Mouse (Mus musculus) lung, embryonic 14.5 days (tissue): Measurements from ENCODE around the gene Unc5c. TPM values are rescaled to one million over a fixed set of nuclear protein-coding genes. Genes with fewer than 3 reads are reported as not detected.

Experiments
- ATAC-seq: fragments of 200-750 bp; cut with Nextera tagmentation; 2 replicates; pipeline ENCODE4 v1.8.0; 2017; ENCODE audit warnings: mild to moderate bottlenecking, moderate TSS enrichment, moderate library complexity; ENCODE audit not compliant: insufficient read depth
- DNase-seq: peaks from one replicate; pipeline ENCODE4 v3.0.0-alpha.2; 2015
- H3K27ac ChIP-seq: fragments of 300-500 bp; sonication (generic); 2 replicates; pipeline ENCODE4 v1.5.1; 2014; ENCODE audit warnings: low read depth, mild to moderate bottlenecking, moderate library complexity
- H3K27me3 ChIP-seq: fragments of 300-500 bp; sonication (generic); 2 replicates; pipeline ENCODE4 v1.6.1; 2014; ENCODE audit warnings: low read length, control low read depth; ENCODE audit not compliant: insufficient read depth
- H3K36me3 ChIP-seq: fragments of 300-500 bp; sonication (generic); 2 replicates; pipeline ENCODE4 v1.6.1; 2014; ENCODE audit warnings: control low read depth; ENCODE audit not compliant: insufficient read depth
- H3K4me1 ChIP-seq: fragments of 300-500 bp; sonication (generic); 2 replicates; pipeline ENCODE4 v1.6.1; 2014; ENCODE audit warnings: antibody characterized with exemption, control low read depth; ENCODE audit not compliant: insufficient read depth
- H3K4me2 ChIP-seq: fragments of 300-500 bp; sonication (generic); 2 replicates; pipeline ENCODE4 v1.6.1; 2014; ENCODE audit warnings: mild to moderate bottlenecking
- H3K4me3 ChIP-seq: fragments of 300-500 bp; sonication (generic); 2 replicates; pipeline ENCODE4 v1.5.1; 2014; ENCODE audit warnings: low read depth, low read length
- H3K9ac ChIP-seq: fragments of 300-500 bp; sonication (generic); 2 replicates; pipeline ENCODE4 v1.6.1; 2014
- H3K9me3 ChIP-seq: fragments of 300-500 bp; sonication (generic); 2 replicates; pipeline ENCODE4 v1.6.1; 2016; ENCODE audit warnings: low read depth, low read length, control low read depth
- CTCF ChIP-seq: IDR thresholded peaks from 2 replicates; pipeline ENCODE4 v1.5.1; 2016; ENCODE audit warnings: antibody characterized with exemption, low read depth
- WGBS: fragments of 180-500 bp; shearing (Covaris S2); extraction: QIAGEN DNeasy Blood & Tissue Kit; methylation state at CpG from one replicate; pipeline ENCODE4 v1.1.7; 2014; 5-methylcytosine and 5-hydroxymethylcytosine counted together
- polyA plus RNA-seq: library from polyadenylated mRNA; unstranded; fragments of >200 nt; fragmentation: Nextera tagmentation; extraction: Ambion mirVana; gene quantifications from 2 replicates; pipeline ENCODE4 v1.2.1, GENCODE M21; 2014

Gene Unc5c
- polyA plus RNA-seq, 1 experiment from 2014 or later: 32.3 TPM

DNA sequence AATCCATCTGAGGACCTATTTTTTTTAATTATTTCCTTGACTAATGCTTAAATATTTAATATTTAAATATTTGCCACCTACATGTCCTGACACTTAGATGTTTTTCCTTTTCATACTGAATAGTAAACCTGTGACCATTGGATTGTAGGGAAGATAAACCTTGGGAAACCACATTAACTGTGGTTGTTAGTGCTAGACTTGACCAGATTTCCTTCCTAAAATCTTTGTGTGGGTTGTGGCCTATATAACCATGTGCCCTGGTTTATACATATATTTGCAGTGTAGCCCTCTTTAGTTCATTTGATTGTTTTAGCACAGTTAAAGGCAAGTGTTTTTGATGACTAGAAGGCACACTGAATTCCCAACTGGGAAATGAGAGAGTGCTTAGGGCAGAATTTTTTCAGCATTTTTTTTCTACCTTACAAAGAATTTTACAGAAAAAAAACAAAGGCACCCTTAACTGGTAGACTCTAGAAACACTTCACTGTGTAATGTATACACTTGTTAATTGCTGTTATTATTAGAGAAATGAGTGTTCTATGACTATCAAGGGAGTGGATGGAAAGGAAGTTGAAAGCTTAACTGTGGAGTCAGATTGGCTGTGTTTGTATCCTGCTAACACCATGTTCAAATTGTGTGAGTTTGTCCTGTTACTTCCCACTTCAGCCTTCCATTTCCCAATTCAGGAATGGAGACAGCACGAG, 162.1 kb downstream of the Unc5c start:
- H3K36me3 ChIP-seq: no peaks in the 10 kb centered on the region
- ATAC-seq (no peak), DNase-seq (no peak)
- H3K9me3 ChIP-seq: no peaks in the 10 kb centered on the region
- WGBS: 57% methylated on average over 1 of the region's 1 CpGs
- no peaks in the 10 kb centered on the region; the same call in 1 of the 2 replicates for H3K4me1 ChIP-seq
- no peaks in the 10 kb centered on the region for H3K27me3 ChIP-seq
- no peak overlapping the region for H3K27ac ChIP-seq
- H3K4me2 ChIP-seq: no peak overlapping the region
- no peak overlapping the region for H3K4me3 ChIP-seq
- H3K9ac ChIP-seq: no peak overlapping the region
- TF ChIP-seq CTCF: no peak

DNA sequence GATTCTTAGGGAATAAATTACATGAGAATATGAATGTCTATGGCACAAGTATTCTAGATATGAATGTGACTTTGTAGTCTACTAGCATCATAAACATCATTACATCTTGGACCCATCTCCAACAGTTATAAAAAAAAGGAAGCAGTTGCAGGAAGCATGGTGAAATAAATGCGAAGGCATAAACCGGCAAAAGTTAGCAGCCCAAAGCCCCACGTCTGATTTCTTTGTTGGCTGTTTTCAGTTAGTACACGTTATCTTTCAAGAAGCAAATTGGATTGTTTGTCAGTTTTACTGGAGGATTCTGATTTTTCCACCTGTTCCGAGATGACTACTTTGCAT, 162.6 kb downstream of the Unc5c start:
- no peaks in the 10 kb centered on the region for H3K9me3 ChIP-seq
- no peak overlapping the region for H3K9ac ChIP-seq
- ATAC-seq (no peak), DNase-seq (no peak)
- TF ChIP-seq CTCF: no peak
- no peak overlapping the region for H3K4me2 ChIP-seq
- H3K4me3 ChIP-seq: no peak overlapping the region
- no peaks in the 10 kb centered on the region; the same call in 1 of the 2 replicates for H3K4me1 ChIP-seq
- WGBS: 72% methylated on average over 5 of the region's 5 CpGs
- H3K27ac ChIP-seq: no peak overlapping the region
- H3K27me3 ChIP-seq: no peaks in the 10 kb centered on the region
- no peaks in the 10 kb centered on the region for H3K36me3 ChIP-seq

DNA sequence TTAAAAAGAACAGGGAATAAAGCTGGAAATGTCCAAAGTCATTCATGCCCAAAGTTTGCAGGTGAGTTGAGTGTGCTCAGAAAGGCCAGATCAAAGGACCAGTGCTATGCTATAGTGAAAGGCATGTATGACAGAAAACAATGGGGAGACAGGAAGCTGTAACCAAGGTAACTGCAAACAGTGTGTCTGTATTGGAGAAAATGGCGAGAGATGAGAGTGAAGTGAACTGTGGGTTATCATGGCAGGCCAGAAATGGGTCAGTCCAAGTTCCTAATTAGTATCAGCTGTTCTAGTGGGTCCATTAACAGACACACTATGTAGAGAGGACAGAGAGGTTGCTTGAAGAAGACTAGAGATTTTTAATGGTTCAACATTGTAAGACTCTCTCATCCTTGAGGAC, 164.4 kb downstream of the Unc5c start:
- no peak for TF ChIP-seq CTCF
- DNase-seq: no peak
- Histone ChIP-seq H3K4me2 (no peak overlapping the region), H3K36me3 (no peaks in the 10 kb centered on the region), H3K9ac (no peak overlapping the region), H3K27ac (no peak overlapping the region), H3K27me3 (no peaks in the 10 kb centered on the region), H3K9me3 (no peaks in the 10 kb centered on the region), H3K4me1 (no peaks in the 10 kb centered on the region; the same call in 1 of the 2 replicates), H3K4me3 (no peak overlapping the region)
- 29% methylated on average over 1 of the region's 1 CpGs for WGBS
- no peak for ATAC-seq

DNA sequence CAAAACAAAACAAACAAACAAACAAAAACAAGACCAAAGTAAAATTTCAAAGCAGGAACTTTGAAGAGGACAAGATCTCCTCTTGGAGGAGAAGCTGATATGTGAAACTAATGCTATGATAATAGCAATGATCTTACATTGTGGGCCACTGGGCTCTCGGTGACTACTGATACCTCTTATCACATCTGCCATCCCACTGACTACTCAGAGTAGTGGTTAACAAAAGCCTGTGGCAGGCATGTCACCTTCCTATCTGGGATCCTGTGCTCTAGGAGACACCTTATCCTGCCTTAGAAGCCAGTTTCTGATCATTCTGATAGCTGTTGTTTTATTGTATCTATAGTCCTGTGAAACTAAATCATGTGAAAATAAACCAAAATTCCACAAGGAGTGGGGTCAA, 172.9 kb downstream of the Unc5c start:
- Histone ChIP-seq H3K27ac (no peak overlapping the region), H3K9ac (no peak overlapping the region), H3K36me3 (no peaks in the 10 kb centered on the region), H3K4me2 (no peak overlapping the region), H3K4me3 (no peak overlapping the region), H3K27me3 (no peaks in the 10 kb centered on the region), H3K4me1 (no peaks in the 10 kb centered on the region), H3K9me3 (no peaks in the 10 kb centered on the region)
- 28% methylated on average over 1 of the region's 1 CpGs for WGBS
- DNase-seq (no peak), ATAC-seq (no peak)
- TF ChIP-seq CTCF: no peak

DNA sequence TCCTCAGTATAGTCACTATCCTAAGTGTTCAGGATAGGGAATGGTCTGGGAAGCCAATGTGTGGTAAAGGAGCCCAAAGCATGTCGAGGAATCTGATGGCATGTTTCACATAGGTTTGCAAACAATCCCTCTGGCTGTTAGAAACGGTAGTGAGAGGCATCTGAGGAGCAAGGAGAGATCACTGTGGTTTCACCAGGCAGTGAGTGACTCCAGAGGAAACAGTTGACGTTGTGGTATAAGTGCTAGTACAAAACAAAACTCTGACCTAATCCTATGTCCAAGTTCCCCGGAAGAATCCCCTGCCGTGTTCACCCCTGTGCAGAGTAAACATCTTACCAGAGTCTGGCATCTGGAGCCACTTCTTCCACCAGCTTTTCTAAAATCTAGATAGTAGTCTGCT, 179.2 kb downstream of the Unc5c start:
- Histone ChIP-seq H3K9ac (no peak overlapping the region), H3K27ac (no peak overlapping the region), H3K4me1 (no peaks in the 10 kb centered on the region), H3K4me2 (no peak overlapping the region), H3K4me3 (no peak overlapping the region), H3K9me3 (no peaks in the 10 kb centered on the region), H3K36me3 (no peaks in the 10 kb centered on the region), H3K27me3 (no peaks in the 10 kb centered on the region)
- ATAC-seq: no peak
- 43% methylated on average over 5 of the region's 5 CpGs for WGBS
- no peak for TF ChIP-seq CTCF
- no peak for DNase-seq

DNA sequence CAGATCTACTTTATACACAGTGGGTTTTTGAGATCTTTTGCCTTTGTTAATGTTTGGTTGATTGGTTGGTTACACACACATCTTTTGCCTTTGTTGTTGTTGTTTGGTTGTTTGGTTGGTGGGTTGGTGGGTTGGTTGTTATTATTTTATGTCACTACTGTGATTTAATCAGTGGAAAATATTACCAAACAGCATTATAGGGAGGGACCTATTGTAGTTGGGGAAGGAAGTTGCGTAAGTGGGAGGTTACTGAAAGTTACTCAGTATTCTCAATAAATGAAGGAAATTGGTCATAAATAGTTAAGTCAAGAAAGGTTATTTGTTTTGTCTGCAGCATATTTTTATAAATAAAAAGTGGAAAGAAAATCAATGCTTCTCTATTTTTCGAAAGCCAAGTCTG, 181.6 kb downstream of the Unc5c start:
- no peak for DNase-seq
- Histone ChIP-seq H3K4me2 (no peak overlapping the region), H3K36me3 (no peaks in the 10 kb centered on the region), H3K9me3 (no peaks in the 10 kb centered on the region), H3K27me3 (no peaks in the 10 kb centered on the region), H3K27ac (no peak overlapping the region), H3K4me1 (no peaks in the 10 kb centered on the region), H3K4me3 (no peak overlapping the region), H3K9ac (no peak overlapping the region)
- WGBS: 93% methylated on average over 2 of the region's 2 CpGs
- ATAC-seq: no peak
- no peak for TF ChIP-seq CTCF

DNA sequence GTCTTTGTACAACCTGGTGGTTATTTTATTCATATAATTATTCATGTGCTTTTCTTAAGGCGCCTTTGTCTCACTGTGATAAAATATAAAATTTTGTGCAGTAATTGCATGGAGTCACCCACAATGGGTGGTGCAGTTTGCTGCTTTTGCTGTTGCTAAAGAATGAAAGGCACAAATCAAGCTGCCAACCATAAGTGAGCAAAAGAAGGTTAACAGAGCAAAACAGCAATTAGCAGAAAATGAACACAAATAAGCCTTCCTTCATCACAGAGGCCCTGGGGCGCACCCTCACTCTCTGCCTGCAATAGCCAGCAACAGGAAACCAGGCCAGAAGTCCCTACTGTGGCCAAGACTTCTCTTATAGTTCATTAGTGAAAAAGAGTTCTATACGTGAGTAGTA, 185.6 kb downstream of the Unc5c start:
- WGBS: 86% methylated on average over 3 of the region's 3 CpGs
- H3K27me3 ChIP-seq: no peaks in the 10 kb centered on the region
- DNase-seq (no peak), ATAC-seq (no peak)
- no peak overlapping the region for H3K4me2 ChIP-seq
- H3K36me3 ChIP-seq: no peaks in the 10 kb centered on the region
- H3K4me3 ChIP-seq: no peak overlapping the region
- no peak overlapping the region for H3K27ac ChIP-seq
- H3K4me1 ChIP-seq: no peaks in the 10 kb centered on the region
- no peak for TF ChIP-seq CTCF
- no peak overlapping the region for H3K9ac ChIP-seq
- H3K9me3 ChIP-seq: no peaks in the 10 kb centered on the region

DNA sequence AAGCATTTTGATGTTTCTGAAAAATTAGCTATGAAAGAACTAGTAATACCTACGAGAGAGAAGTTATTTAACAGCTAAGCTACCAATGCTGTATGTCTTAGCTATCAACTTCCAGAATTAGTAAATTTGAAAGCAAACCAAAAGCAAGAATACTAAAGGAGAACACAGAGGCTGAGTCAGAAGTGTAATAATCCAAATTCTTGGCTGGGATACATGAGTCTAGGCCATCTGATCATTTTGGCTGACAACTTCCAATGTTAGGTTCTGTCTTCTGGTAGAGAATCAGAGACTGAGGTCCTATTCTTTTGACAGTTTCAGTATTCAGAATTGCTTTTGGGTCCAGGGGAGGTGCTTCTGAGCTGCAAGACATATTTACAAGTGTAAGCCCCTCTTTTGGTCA, 188.9 kb downstream of the Unc5c start:
- Histone ChIP-seq H3K4me3 (no peak overlapping the region), H3K4me1 (no peaks in the 10 kb centered on the region), H3K27ac (no peak overlapping the region), H3K9me3 (no peaks in the 10 kb centered on the region), H3K4me2 (no peak overlapping the region), H3K9ac (no peak overlapping the region), H3K36me3 (no peaks in the 10 kb centered on the region), H3K27me3 (no peaks in the 10 kb centered on the region)
- ATAC-seq: no peak
- no peak for DNase-seq
- TF ChIP-seq CTCF: no peak
- 79% methylated on average over 1 of the region's 1 CpGs for WGBS
